Mouse (Mus musculus): ENCODE results near the gene Vps11.
A peak's percentile ranks its signal among the peaks of the same experiment; 100 is the strongest.
"Not testable (repeated sequence)": the region's sequence is repeated elsewhere in the genome, so short reads cannot be mapped to it uniquely, and the experiment has no call there.

The Vps11 gene

DNA sequence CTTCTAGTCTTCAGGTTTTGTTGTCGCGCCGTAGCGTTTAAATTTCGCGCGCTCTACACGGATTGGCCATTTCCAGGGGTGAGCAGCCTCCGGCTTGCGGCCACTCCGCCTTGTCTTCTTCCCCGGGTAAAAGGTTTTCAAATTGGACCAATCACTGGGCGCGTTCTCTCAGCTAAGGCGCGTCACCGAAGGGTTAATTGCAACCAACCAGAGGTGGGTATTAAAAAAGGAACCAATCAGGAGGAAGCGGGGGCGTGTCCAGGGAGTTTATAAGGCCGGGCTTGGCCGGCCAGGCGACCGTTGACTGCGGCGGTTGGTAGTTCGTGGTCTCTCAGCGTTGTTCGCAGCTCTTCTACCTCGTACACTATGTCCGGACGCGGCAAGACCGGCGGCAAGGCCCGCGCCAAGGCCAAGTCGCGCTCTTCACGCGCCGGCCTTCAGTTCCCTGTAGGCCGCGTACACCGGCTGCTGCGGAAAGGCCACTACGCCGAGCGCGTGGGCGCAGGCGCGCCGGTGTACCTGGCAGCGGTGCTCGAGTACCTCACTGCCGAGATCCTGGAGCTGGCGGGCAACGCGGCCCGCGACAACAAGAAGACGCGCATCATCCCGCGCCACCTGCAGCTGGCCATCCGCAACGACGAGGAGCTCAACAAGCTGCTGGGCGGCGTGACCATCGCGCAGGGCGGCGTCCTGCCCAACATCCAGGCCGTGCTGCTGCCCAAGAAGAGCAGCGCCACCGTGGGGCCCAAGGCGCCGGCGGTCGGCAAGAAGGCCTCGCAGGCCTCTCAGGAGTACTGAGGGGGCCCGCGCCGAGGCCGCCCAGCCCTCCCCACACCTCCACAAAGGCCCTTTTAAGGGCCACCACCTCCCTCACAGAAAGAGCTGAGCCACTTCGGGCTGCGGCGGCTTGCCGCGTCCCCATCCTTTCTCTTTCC is 26.8 kb downstream of the Vps11 start, which contains the start of gene H2afx:
Gene H2afx (plus strand): TSS at position 299 of the 935 bp plus-strand sequence.
- peak; percentile 98 for DNase-seq

GRCm38 (mm10) chr9:44332918-44333638 is 28.4 kb downstream of the Vps11 start:
- DNase-seq: peak; percentile 39

- no peak for DNase-seq
These were observed 30.7 kb downstream of the Vps11 start for GRCm38 (mm10) chr9:44330736-44331135.

DNA sequence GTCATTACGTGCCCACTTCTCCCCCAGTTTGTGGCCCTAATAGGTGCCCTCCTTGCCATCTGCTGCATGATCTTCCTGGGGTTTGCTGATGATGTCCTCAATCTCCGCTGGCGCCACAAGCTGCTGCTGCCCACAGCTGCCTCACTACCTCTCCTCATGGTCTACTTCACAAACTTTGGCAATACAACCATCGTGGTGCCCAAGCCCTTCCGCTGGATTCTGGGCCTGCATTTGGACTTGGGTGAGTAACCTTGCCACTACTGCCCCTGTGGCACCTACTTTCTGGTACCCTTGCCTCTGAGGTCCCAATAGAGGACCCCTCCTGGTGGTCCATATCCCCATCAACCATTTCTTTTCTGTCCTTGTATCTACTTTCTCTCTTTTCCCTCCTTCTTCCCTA is 33.5 kb downstream of the Vps11 start:
- no peak for DNase-seq

- DNase-seq: no peak
These were observed 34.3 kb downstream of the Vps11 start for GRCm38 (mm10) chr9:44327064-44327711.

- peak; percentile 80 for DNase-seq
These were observed 35.0 kb downstream of the Vps11 start for GRCm38 (mm10) chr9:44326371-44327063.

DNA sequence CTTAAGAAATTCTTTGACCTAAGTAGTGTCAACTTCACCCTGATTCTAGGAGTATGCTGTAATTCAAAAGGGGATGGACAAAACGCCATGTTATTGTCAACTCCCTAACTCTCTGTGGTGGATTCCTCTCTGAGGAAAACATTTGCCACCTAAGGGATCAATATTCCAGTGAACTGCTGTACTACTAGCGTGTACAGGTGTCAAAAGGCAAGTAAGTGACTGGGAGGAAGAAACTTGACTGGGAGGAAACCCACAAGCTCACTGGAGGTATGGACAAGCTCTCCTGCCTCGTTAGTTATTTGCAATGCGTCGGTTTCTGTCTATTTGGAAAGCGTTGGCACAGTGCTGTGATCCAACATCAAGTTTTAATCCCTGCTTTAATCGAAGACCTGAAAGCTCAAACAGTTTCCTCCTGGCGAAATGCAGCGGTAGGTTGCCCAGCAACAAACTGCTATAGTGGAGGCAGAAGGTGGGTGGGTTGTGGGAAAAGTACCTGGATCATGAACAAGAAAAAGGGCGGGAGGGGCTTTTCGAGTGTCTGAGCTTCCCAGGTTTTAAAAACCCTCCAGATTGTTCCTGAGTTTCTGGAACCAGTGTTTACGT is 35.6 kb downstream of the Vps11 start, which contains the start of gene Dpagt1:
Gene Dpagt1 (plus strand): TSS at position 252 of the 603 bp plus-strand sequence.
- DNase-seq: no peak

GRCm38 (mm10) chr9:44325032-44325767 is 36.3 kb downstream of the Vps11 start:
- not testable (repeated sequence) for DNase-seq

- no peak for DNase-seq
These were observed 37.3 kb downstream of the Vps11 start for GRCm38 (mm10) chr9:44324147-44324546.

DNA sequence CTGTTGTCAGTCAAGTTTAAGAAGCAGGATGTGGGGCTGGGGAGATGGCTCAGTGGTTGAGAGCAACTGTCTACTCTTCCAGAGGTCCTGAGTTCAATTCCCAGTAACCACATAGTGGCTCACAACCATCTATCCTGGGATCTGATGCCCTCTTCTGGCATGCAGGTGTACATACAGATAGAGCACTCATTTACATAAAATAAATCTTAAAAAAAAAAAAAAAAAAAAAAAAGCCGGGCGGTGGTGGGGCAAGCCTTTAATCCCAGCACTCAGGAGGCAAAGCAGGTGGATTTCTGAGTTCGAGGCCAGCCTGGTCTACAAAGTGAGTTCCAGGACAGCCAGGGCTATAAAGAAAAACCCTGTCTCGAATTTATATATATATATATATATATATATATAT is 37.8 kb downstream of the Vps11 start:
- DNase-seq: not testable (repeated sequence)

DNA sequence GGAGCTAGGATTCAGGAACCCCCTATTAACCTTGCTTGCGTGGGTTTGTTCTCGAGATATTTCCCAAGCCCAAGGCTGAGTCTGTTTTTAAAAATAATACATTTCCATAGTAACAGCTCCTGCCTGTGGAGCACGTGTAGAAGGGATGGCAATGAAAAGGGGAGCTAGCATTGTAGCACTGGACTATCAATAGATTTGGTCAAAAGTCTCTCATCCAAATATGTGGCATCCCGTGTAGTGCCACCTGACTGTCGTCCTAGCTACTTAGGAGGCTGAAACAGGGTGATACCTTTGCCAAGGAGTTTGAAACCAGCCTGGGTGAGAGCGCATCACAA is 40.7 kb downstream of the Vps11 start:
- no peak for DNase-seq

GRCm38 (mm10) chr9:44319887-44320798 is 41.3 kb downstream of the Vps11 start, which contains the start of gene C2cd2l:
Gene C2cd2l, minus strand, starts transcription at chr9:44320285.
- DNase-seq: peak; percentile 88

DNA sequence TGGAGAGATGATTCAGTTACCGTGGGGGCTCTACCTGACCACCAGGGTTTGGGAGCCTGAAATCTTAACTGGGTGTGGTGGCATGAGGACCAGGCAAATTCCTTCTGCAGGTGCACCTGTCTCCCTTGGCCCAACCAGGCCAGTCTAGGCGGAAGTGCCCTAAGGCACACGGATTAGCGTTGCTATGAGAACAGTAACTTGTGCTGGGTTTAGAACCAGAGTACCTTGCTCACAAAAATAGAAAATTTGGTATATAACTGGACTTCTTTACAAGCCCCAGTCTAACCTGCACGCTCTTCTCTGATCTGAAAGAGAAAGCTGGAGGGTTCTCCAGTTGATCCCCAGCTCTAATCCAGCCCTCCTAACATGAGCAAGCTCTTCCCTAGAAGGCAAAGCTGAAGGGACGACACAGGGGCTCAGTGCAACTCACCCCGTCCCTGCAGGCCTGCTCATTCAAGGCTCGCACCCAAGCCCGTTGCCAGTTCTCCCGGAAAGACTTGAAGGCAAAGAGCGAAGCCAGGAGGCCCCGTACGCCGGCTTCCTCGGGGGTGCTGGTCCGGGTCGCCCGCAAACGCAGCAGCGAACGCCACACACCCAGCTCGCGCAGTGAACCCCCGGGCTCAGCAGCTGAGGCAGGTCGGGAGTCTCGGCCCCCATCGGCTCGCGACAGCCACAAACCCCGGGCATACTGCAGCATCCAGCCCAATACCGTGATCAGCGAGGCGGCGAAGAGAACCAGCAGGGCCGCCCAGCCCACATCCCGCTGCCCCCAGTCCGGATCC is 42.2 kb downstream of the Vps11 start:
- peak; percentile 47 for DNase-seq

DNA sequence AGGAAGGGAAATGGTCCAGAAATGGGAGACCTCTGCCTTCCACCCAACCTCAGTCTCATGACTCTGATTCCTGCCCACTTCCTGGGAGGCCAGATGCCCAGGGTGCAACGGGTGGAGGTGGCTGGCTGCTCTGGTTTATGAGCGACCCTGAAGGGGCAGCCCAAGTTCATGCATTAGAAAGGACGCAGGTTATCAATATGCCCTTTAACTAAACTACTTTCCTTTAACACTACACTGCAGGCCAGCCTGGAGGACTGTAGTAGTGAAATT is 42.7 kb downstream of the Vps11 start:
- DNase-seq: no peak

DNA sequence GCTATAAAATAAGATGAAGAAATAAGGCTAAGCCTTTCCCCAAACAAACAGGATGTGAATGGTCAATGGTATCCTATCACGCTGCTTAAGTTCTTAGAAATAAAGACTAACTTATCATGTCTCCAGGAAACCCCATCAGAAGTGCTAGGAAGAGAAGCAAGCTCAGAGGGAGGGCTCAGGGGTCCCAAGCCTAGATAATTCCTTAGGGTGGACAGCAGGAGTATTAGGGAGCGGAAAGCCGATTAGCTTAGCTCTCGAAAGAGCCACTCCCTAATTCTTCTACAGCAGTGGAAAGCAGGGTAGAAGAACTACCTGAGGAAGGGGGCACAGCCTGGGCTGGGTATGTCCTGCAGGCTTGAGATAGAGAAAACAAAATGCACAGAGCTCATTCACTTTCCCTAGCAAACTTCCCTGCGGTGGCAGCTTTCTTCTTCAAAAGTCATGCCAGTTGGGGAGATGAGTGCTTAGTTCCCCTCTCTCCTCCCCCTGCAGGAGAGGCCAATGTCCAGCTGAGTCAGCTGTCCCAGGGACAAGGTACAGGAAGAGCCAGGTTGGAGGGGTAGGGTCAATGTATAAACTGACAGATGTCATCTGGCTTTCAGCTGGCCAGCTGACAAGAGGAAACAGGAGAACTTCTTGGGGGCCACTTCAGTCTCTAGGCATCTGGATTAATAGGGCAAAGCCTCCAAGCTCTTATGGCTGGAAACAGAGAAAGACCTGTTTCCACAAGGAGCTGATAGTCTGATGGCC is 43.2 kb downstream of the Vps11 start:
- DNase-seq: no peak

GRCm38 (mm10) chr9:44317452-44317851 is 44.0 kb downstream of the Vps11 start:
- DNase-seq: no peak

DNA sequence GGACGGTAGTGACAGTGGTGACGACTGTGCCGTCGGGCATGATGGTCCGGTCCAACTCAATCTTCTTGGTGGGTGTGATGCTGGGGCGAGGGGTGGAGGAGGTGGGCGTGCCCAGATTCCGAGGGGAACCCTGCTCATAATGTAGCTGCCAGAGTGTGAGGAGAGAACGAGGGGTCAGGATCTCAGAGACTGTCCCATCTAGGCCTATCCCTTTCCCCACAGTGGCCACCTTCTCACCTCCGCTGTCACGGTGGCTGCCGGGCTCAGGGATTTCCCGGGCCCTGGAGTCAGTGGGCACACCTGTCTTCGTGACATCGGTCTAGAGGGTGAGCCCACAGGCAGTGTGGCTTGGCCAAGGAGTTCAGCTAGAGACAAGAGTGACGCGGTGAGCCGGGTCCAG is 46.6 kb downstream of the Vps11 start:
- DNase-seq: no peak

DNA sequence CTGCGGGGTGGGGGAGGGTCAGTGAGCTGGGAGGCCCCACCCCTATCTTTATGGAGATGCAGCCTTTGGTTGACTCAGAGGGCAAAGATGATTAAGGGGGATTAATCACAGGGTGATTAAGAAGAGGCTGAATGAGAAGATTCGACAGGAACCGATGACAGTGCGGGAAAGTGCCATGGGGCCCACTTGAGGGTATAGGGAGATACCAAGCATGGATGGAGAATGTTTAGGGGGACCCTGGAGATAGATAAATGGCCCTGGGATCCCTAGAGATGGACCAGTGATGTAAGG is 47.3 kb downstream of the Vps11 start:
- no peak for DNase-seq
